Mouse (Mus musculus): Measurements from ENCODE around the gene Clpsl2. TPM values are rescaled to one million over a fixed set of nuclear protein-coding genes. Genes with fewer than 3 reads are reported as not detected.

Gene Clpsl2
- polyA plus RNA-seq, 1 experiment from 2014 or later, result not detected

DNA sequence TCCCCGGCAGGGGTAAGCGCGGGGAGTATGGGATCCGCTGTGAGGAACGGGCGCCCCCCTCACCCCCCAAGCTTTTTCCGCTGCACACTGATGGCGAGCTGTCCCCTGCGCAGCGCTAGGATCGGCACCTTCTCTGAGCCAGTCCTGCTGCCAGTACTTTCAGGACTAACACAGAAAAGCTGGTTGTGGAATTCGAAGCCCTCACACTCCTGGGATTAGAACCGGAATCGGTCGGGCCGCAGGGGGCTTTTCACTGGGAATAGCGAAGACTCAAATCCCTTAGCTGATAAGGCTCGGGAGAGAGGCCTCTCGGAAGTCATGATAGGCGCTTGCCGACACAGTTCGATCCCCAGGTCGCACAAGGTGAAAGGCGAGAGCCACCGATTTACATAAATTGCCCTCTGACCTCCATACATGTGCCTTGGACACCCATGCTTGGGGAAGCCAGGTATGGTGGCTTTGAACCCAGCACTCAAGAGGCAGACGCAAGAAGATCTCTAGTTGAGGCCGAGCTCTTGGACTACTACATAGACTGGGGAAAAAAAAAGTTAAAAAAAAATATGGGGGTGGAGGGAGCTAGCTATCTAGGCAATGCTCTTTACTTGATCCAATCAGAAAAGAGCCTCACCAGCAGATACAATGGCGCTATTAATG, 25.7 kb upstream of the Clpsl2 start:
- Histone ChIP-seq H3K27ac (peak overlapping the region; percentile 91), H3K9me3 (no peaks in the 10 kb centered on the region), H3K36me3 (no peaks in the 10 kb centered on the region), H3K4me1 (replicated peaks) (peaks cover 35% of the 10 kb centered on the region), H3K27me3 (ENCODE audit: insufficient read depth, poor library complexity, severe bottlenecking) (peaks cover 57% of the 10 kb centered on the region), H3K4me3 (peak overlapping the region; percentile 79)
- DNase-seq (ENCODE audit: low spot score), result no peak
- WGBS, result 6% methylated on average over 28 of the region's 28 CpGs

DNA sequence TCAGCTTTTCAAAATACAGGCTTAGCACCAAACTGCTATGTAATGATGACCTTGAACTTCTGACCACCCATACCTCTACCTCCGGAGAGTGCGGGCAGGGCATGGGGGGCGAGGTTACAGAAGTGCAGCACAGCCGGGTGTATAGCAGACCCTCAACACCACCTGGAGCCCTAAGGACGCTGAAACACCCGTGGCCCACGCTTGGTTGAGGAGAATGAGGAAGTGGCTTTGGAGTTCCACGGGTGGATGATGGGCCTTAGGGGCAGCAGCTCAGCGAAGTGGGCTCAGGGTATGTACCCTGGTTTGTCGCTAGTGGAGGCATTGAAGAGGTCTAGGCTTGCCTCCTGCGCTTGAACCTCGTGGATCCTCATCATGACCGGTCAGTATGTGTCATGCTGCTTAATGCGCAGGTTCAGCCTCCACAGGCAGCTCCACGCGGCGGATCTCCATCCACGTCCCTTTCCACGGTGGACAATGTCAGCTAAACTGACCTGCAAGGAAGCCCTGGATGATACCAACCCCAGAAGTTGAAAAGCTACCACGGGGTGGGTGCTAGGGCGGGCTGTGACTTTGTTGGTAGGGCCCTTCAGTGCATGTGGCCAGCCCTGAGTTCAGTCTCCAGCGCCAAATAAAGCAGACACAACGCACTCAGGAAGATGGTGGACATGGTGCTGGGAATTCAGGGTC, 25.1 kb upstream of the Clpsl2 start:
- peaks cover 31% of the 10 kb centered on the region for H3K4me1 ChIP-seq (replicated peaks)
- 83% methylated on average over 23 of the region's 23 CpGs for WGBS
- no peaks in the 10 kb centered on the region for H3K9me3 ChIP-seq
- H3K36me3 ChIP-seq, result no peaks in the 10 kb centered on the region
- H3K27ac ChIP-seq, result no peak overlapping the region
- peaks cover 51% of the 10 kb centered on the region for H3K27me3 ChIP-seq (ENCODE audit: insufficient read depth, poor library complexity, severe bottlenecking)
- DNase-seq (ENCODE audit: low spot score), result no peak
- peak overlapping the region; percentile 79; the same call in 1 of the 2 replicates for H3K4me3 ChIP-seq

DNA sequence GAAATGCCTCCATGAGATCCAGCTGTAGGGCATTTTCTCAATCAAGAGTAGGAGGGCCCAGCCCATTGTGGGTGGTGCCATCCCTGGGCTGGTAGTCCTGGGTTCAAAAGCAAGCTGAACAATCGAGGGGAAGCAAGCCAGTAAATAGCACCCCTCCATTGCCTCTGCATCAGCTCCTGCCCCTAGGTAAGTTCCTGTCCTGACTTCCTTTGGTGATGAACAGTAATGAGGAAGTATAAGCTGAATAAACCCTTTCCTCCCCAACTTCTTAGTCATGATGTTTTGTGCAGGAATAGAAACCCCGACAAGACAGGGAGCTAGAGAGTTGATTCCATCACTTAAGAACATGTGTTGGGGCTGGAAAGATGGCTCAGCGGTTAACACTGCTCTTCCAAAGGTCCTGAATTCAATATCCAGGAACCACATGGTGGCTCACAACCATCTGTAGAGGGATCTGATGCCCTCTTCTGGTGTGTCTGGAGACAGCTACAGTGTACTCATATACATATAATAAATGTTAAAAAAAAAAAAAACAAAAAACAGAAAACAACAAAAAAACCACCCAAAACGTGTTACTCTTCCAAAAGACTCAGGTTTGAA, 24.3 kb upstream of the Clpsl2 start:
- no peak for DNase-seq (ENCODE audit: low spot score)
- Histone ChIP-seq H3K27me3 (ENCODE audit: insufficient read depth, poor library complexity, severe bottlenecking) (peaks cover 45% of the 10 kb centered on the region), H3K9me3 (no peaks in the 10 kb centered on the region), H3K4me1 (replicated peaks) (peaks cover 31% of the 10 kb centered on the region), H3K27ac (no peak overlapping the region), H3K4me3 (no peak overlapping the region), H3K36me3 (no peaks in the 10 kb centered on the region)
- 76% methylated on average over 4 of the region's 4 CpGs for WGBS

DNA sequence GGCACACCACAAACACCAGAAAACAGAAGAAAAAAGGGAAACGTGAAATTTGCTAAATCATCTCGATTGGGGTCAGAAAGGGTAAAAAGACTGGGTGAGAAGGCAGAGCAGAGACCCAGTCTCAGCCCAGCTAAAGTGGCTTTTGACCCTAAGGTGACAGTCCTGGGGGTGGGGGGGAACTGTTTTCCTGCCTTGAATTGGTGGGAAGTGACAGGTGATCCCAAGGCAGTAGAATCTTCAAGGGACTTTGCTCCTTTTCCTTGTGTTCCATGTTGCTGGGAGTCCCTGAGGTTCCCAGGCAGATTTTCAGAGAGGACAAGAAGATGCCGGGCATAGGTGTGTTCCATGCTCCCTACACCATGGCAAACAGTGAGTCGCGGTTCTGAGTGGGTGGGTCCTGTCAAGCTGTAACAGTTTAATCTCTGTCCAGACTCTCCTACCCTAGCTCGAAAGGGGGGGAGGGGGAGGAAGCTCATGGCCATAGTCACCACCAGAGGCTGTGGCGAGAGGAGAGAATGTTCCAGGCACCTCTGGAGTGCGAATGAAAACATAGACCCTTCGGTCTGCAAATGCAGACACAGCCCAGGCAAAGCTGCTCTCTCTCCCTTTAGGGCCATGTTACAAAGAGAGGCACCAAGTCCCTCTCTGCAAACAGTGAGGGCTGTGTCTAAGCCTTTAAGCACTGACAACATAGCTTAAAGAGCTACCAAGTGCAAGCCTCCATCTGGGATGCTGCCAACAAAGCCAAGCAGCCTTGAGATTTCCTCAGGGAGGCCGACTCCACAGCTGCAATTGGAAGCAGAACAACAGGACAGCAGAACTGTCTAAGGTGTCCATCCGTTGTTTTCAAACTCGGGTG, 21.8 kb upstream of the Clpsl2 start:
- WGBS, result 56% methylated on average over 12 of the region's 12 CpGs
- no peaks in the 10 kb centered on the region for H3K9me3 ChIP-seq
- peaks cover 37% of the 10 kb centered on the region for H3K4me1 ChIP-seq (replicated peaks)
- DNase-seq (ENCODE audit: low spot score), result no peak
- H3K4me3 ChIP-seq, result no peak overlapping the region
- no peak overlapping the region for H3K27ac ChIP-seq
- peaks cover 39% of the 10 kb centered on the region for H3K27me3 ChIP-seq (ENCODE audit: insufficient read depth, poor library complexity, severe bottlenecking)
- no peaks in the 10 kb centered on the region for H3K36me3 ChIP-seq

GRCm38 (mm10) chr17:28528043-28528351, 21.2 kb upstream of the Clpsl2 start:
- peak; percentile 84 for DNase-seq (ENCODE audit: low spot score)
- peaks cover 31% of the 10 kb centered on the region for H3K4me1 ChIP-seq (replicated peaks)
- no peak overlapping the region for H3K4me3 ChIP-seq
- 6% methylated on average over 6 of the region's 6 CpGs for WGBS
- no peak overlapping the region for H3K27ac ChIP-seq
- peaks cover 39% of the 10 kb centered on the region for H3K27me3 ChIP-seq (ENCODE audit: insufficient read depth, poor library complexity, severe bottlenecking)
- no peaks in the 10 kb centered on the region for H3K36me3 ChIP-seq
- no peaks in the 10 kb centered on the region for H3K9me3 ChIP-seq

DNA sequence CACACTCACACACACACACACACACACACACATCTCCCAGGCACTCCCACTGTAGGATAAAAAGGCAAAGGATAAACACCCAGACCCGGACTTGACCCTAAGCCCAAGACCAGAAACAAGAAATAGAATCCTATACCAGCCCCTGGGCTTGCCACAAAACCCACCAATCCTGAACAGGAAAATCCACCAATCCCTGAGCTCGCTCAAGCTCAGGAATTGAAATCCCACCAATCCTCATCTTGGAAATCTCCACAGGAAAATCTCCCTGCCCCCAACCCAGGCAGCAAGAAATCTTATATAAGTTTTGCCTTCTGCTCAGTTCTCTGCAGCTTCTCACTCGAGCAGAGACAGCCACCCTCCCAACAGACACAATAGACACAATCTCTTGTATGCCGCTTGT, 20.1 kb upstream of the Clpsl2 start:
- H3K36me3 ChIP-seq, result no peaks in the 10 kb centered on the region
- no peak for DNase-seq (ENCODE audit: low spot score)
- peaks cover 28% of the 10 kb centered on the region for H3K27me3 ChIP-seq (ENCODE audit: insufficient read depth, poor library complexity, severe bottlenecking)
- H3K9me3 ChIP-seq, result no peaks in the 10 kb centered on the region
- WGBS, result 71% methylated on average over 4 of the region's 4 CpGs
- H3K4me3 ChIP-seq, result no peak overlapping the region
- no peak overlapping the region for H3K27ac ChIP-seq
- H3K4me1 ChIP-seq (replicated peaks), result peaks cover 20% of the 10 kb centered on the region

GRCm38 (mm10) chr17:28530506-28530905, 18.7 kb upstream of the Clpsl2 start, which contains the start of gene Armc12:
Gene Armc12, plus strand, starts transcription at chr17:28530806.
- H3K4me3 ChIP-seq, result 0 out of 2 replicates have a peak within 1 kb of the TSS, but pooled peaks have one; percentile 29
- peaks cover 18% of the 10 kb centered on the region for H3K4me1 ChIP-seq (replicated peaks)
- DNase-seq (ENCODE audit: low spot score), result no peak
- WGBS, result 88% methylated on average over 6 of the region's 6 CpGs
- H3K9me3 ChIP-seq, result no peaks in the 10 kb centered on the region
- no peak within 1 kb of the TSS for H3K27ac ChIP-seq
- peaks cover 18% of the 10 kb centered on the region for H3K27me3 ChIP-seq (ENCODE audit: insufficient read depth, poor library complexity, severe bottlenecking)
- no peaks in the 10 kb centered on the region for H3K36me3 ChIP-seq

GRCm38 (mm10) chr17:28531946-28532345, 17.3 kb upstream of the Clpsl2 start:
- Histone ChIP-seq H3K27me3 (ENCODE audit: insufficient read depth, poor library complexity, severe bottlenecking) (peaks cover 18% of the 10 kb centered on the region), H3K4me1 (replicated peaks) (peaks cover 18% of the 10 kb centered on the region), H3K9me3 (no peaks in the 10 kb centered on the region), H3K4me3 (peak overlapping the region; percentile 29), H3K36me3 (no peaks in the 10 kb centered on the region), H3K27ac (no peak overlapping the region)
- peak; percentile 62 for DNase-seq (ENCODE audit: low spot score)
- WGBS, result 13% methylated on average over 18 of the region's 18 CpGs

- Histone ChIP-seq H3K27me3 (ENCODE audit: insufficient read depth, poor library complexity, severe bottlenecking) (peaks cover 22% of the 10 kb centered on the region), H3K27ac (no peak overlapping the region), H3K4me1 (replicated peaks) (peaks cover 15% of the 10 kb centered on the region), H3K4me3 (no peak overlapping the region), H3K9me3 (peaks cover 2% of the 10 kb centered on the region; the same call in 1 of the 2 replicates), H3K36me3 (no peaks in the 10 kb centered on the region)
- no peak for DNase-seq (ENCODE audit: low spot score)
- 88% methylated on average over 7 of the region's 7 CpGs for WGBS
These were observed 16.7 kb upstream of the Clpsl2 start for GRCm38 (mm10) chr17:28532557-28532956.

DNA sequence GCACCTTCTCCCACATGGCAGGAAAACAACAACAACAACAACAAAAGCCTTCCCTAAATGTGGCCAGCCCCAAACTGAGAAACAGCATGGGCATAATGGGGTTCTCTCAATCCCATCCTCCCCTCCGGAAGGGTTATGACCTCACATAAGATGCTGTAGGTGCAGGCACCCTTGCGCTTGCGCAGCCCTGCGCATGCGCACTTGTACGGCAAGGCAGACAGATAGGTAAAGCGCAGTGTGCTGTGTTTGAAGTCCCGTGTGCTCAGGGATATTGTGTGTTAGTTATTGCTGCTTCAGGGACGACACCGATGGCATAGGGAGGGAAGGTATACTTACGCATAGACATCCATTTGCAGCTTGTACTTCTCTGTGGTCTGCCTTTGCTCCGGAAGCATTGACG, 15.9 kb upstream of the Clpsl2 start:
- Histone ChIP-seq H3K4me3 (no peak overlapping the region), H3K27ac (no peak overlapping the region), H3K9me3 (peaks cover 5% of the 10 kb centered on the region; the same call in 1 of the 2 replicates), H3K4me1 (replicated peaks) (peaks cover 12% of the 10 kb centered on the region), H3K36me3 (no peaks in the 10 kb centered on the region), H3K27me3 (ENCODE audit: insufficient read depth, poor library complexity, severe bottlenecking) (peaks cover 23% of the 10 kb centered on the region)
- no peak for DNase-seq (ENCODE audit: low spot score)
- 89% methylated on average over 13 of the region's 13 CpGs for WGBS

GRCm38 (mm10) chr17:28537881-28538280, 11.3 kb upstream of the Clpsl2 start:
- WGBS, result 45% methylated on average over 12 of the region's 12 CpGs
- Histone ChIP-seq H3K4me3 (no peak overlapping the region), H3K27me3 (ENCODE audit: insufficient read depth, poor library complexity, severe bottlenecking) (peaks cover 5% of the 10 kb centered on the region), H3K9me3 (peaks cover 35% of the 10 kb centered on the region), H3K27ac (no peak overlapping the region), H3K4me1 (replicated peaks) (no peaks in the 10 kb centered on the region), H3K36me3 (no peaks in the 10 kb centered on the region)
- DNase-seq (ENCODE audit: low spot score), result no peak

- no peak for DNase-seq (ENCODE audit: low spot score)
- Histone ChIP-seq H3K4me3 (no peak overlapping the region), H3K27me3 (ENCODE audit: insufficient read depth, poor library complexity, severe bottlenecking) (no peaks in the 10 kb centered on the region), H3K4me1 (replicated peaks) (no peaks in the 10 kb centered on the region), H3K27ac (no peak overlapping the region), H3K36me3 (no peaks in the 10 kb centered on the region), H3K9me3 (peaks cover 2% of the 10 kb centered on the region)
- 93% methylated on average over 1 of the region's 1 CpGs for WGBS
These were observed 2.3 kb upstream of the Clpsl2 start for GRCm38 (mm10) chr17:28546925-28547324.
